Comparison of ENCODE assay signal across 23 mouse cellular contexts in the genomic region with DNA sequence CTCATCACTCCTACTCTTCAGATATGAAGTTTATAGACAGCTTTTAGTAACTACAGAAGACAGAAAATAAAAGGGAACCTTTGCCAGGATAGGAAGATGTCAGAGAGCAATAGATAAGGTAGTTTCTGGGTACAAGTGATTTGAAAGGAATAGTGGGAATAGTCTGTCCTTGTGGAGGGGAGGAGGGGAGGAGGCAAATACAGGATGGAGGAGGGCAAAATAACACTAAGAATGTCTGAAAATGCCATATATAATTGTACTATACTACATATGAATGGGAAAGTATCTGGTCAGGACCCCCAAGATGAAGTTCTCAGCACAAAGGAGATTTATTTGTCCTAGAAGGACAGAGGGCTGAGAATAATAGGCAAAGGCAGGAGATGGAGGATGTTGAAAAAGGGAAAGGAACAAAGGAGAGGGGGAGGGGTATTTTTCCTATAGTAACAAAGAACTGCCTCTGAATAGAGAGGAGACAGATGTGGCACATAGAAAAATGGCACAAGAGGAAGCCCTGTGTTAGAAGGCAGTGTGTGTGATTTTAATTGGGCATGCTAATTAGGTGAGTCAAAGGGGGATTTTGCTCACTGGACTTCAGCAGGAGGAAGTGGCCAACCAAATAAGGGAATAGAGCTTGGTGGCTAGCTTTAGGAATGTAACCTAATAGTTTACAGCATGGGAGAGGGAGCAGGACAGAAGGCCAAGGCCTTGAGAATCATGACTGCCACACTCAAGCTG. TPM values are rescaled to one million over a fixed set of nuclear protein-coding genes. Genes with fewer than 3 reads are reported as not detected.
A peak's percentile ranks its signal among the peaks of the same experiment; 100 is the strongest.
DNase-seq lines count a peak whose midpoint lies in the region; ATAC-seq lines count a peak whose summit lies in the region.
"Had no signal": no experiment of that assay in that cellular context is flagged by ENCODE, and none has a peak within 500 bp of the region (broad histone marks: within the 10 kb centered on the region; RNA-seq: fewer than 3 reads in every experiment).

No protein-coding gene starts in this region.

- no peak for ATAC-seq in midbrain, embryonic 16.5 days
- ATAC-seq in embryonic facial prominence, embryonic 14.5 days (ENCODE audit: low read depth) = peak; percentile 47; the same call in 1 of the 2 replicates
- no peak for ATAC-seq in neural tube, embryonic 14.5 days (ENCODE audit: low read depth)
- ATAC-seq: CD4-positive, CD25-positive, alpha-beta regulatory T cell, adult 4 months; liver, embryonic 12.5 days had no signal

- no peak overlapping the region for H3K4me2 ChIP-seq in midbrain, embryonic 16.5 days (ENCODE audit: low read length)
- H3K4me2 ChIP-seq in embryonic facial prominence, embryonic 14.5 days (ENCODE audit: low read depth, low read length) = no peak overlapping the region
- no peak overlapping the region for H3K4me2 ChIP-seq in neural tube, embryonic 14.5 days (ENCODE audit: low read depth, low read length)
- H3K4me2 ChIP-seq: hindbrain, embryonic 15.5 days; liver, embryonic 12.5 days; lung, embryonic 14.5 days had no signal

- H3K4me3 ChIP-seq in midbrain, embryonic 10.5 days = no peak overlapping the region
- H3K4me3 ChIP-seq in midbrain, embryonic 16.5 days (ENCODE audit: low read depth, low read length) = no peak overlapping the region
- no peak overlapping the region for H3K4me3 ChIP-seq in embryonic facial prominence, embryonic 14.5 days (ENCODE audit: low read depth, low read length)
- no peak overlapping the region for H3K4me3 ChIP-seq in neural tube, embryonic 14.5 days (ENCODE audit: low read depth, low read length)
- H3K4me3 ChIP-seq: heart, adult 2 months; hindbrain, embryonic 15.5 days; layer of hippocampus, adult 2 months; liver, embryonic 12.5 days had no signal

- peaks cover 14% of the 10 kb centered on the region for H3K4me1 ChIP-seq in midbrain, embryonic 10.5 days
- no peaks in the 10 kb centered on the region for H3K4me1 ChIP-seq in midbrain, embryonic 16.5 days (ENCODE audit: control insufficient read depth, insufficient read depth, low read length)
- no peaks in the 10 kb centered on the region for H3K4me1 ChIP-seq in embryonic facial prominence, embryonic 14.5 days (ENCODE audit: control insufficient read depth, insufficient read depth, low read length)
- H3K4me1 ChIP-seq in neural tube, embryonic 14.5 days (ENCODE audit: control insufficient read depth, insufficient read depth, low read length) = no peaks in the 10 kb centered on the region
- H3K4me1 ChIP-seq: hindbrain, embryonic 15.5 days; liver, embryonic 12.5 days had no signal

- H3K9me3 ChIP-seq in midbrain, embryonic 10.5 days (replicated peaks) = peaks cover 16% of the 10 kb centered on the region
- peaks cover 4% of the 10 kb centered on the region; the same call in 1 of the 2 replicates for H3K9me3 ChIP-seq in midbrain, embryonic 16.5 days (replicated peaks; ENCODE audit: control insufficient read depth, low read length, poor library complexity, severe bottlenecking)
- H3K9me3 ChIP-seq in embryonic facial prominence, embryonic 14.5 days (ENCODE audit: control insufficient read depth, low read length) = no peaks in the 10 kb centered on the region
- no peaks in the 10 kb centered on the region; the same call in 1 of the 2 replicates for H3K9me3 ChIP-seq in neural tube, embryonic 14.5 days (ENCODE audit: control insufficient read depth, low read length)
- H3K9me3 ChIP-seq: G1E; hindbrain, embryonic 15.5 days; liver, embryonic 12.5 days had no signal

- no peak for DNase-seq in midbrain, embryonic 10.5 days (ENCODE audit: low spot score)
- peak; percentile 35 for DNase-seq in embryo, embryonic 10 days (ENCODE audit: low spot score)
- DNase-seq in embryonic facial prominence, embryonic 14.5 days (ENCODE audit: low spot score) = no peak
- DNase-seq in spleen, postnatal 10 days (ENCODE audit: low spot score in 2 of 2) = no peak
- DNase-seq in heart, adult 8-10 months (ENCODE audit: low spot score) = no peak
- DNase-seq: cerebellum, adult 11 months; cerebellum, postnatal 36 days; gastrocnemius, postnatal 10 days; heart, adult 2 months; kidney, adult 11 months; kidney, postnatal 10 days; lung, embryonic 14.5 days; lung, postnatal 4 days; right cerebral cortex, postnatal 14 days; thymus, postnatal 14 days had no signal

- H3K27me3 ChIP-seq in midbrain, embryonic 10.5 days (ENCODE audit: low read depth, poor library complexity, severe bottlenecking) = no peaks in the 10 kb centered on the region
- H3K27me3 ChIP-seq in midbrain, embryonic 16.5 days (ENCODE audit: control insufficient read depth, insufficient read depth, low read depth, low read length) = no peaks in the 10 kb centered on the region
- no peaks in the 10 kb centered on the region for H3K27me3 ChIP-seq in embryonic facial prominence, embryonic 14.5 days (replicated peaks; ENCODE audit: control insufficient read depth, insufficient read depth, low read length)
- H3K27me3 ChIP-seq in neural tube, embryonic 14.5 days (ENCODE audit: control insufficient read depth, insufficient read depth, low read length) = no peaks in the 10 kb centered on the region
- H3K27me3 ChIP-seq: hindbrain, embryonic 15.5 days; liver, embryonic 12.5 days had no signal

- H3K9ac ChIP-seq in midbrain, embryonic 16.5 days (ENCODE audit: low read depth, low read length) = no peak overlapping the region
- no peak overlapping the region for H3K9ac ChIP-seq in embryonic facial prominence, embryonic 14.5 days (ENCODE audit: low read depth, low read length)
- H3K9ac ChIP-seq in neural tube, embryonic 14.5 days (replicated peaks; ENCODE audit: low read depth, low read length) = no peak overlapping the region
- H3K9ac ChIP-seq: hindbrain, embryonic 15.5 days; liver, embryonic 12.5 days; lung, embryonic 14.5 days had no signal

- no peaks in the 10 kb centered on the region for H3K36me3 ChIP-seq in midbrain, embryonic 10.5 days
- H3K36me3 ChIP-seq in midbrain, embryonic 16.5 days (ENCODE audit: control insufficient read depth, insufficient read depth, low read length) = no peaks in the 10 kb centered on the region
- no peaks in the 10 kb centered on the region for H3K36me3 ChIP-seq in embryonic facial prominence, embryonic 14.5 days (ENCODE audit: control insufficient read depth, insufficient read depth, low read length)
- no peaks in the 10 kb centered on the region for H3K36me3 ChIP-seq in neural tube, embryonic 14.5 days (ENCODE audit: control insufficient read depth, insufficient read depth, low read length)
- H3K36me3 ChIP-seq: G1E; hindbrain, embryonic 15.5 days; liver, embryonic 12.5 days had no signal

- H3K27ac ChIP-seq in midbrain, embryonic 10.5 days (replicated peaks) = peak overlapping the region; percentile 74
- H3K27ac ChIP-seq in midbrain, embryonic 16.5 days (ENCODE audit: low read length) = no peak overlapping the region
- H3K27ac ChIP-seq in embryonic facial prominence, embryonic 14.5 days (replicated peaks; ENCODE audit: low read depth, low read length) = no peak overlapping the region
- 0 out of 2 replicates have a peak overlapping the region, but pooled peaks have one; percentile 16 for H3K27ac ChIP-seq in neural tube, embryonic 14.5 days (ENCODE audit: low read depth, low read length)
- H3K27ac ChIP-seq: heart, adult 2 months; hindbrain, embryonic 15.5 days; layer of hippocampus, adult 2 months; liver, embryonic 12.5 days; stomach, postnatal 0 days had no signal

RNA-seq across cellular contexts. Expression of gene Peg12, which starts 18.7 kb away (rescaled TPM):
- 105 and 117 TPM in 2 replicates for polyA plus RNA-seq in midbrain, embryonic 10.5 days (2016; fragmentation: Nextera tagmentation; extraction: Ambion mirVana)
- 7.8 and 10.0 TPM in 2 replicates for polyA plus RNA-seq in midbrain, embryonic 16.5 days (2015; fragmentation: Nextera tagmentation; extraction: Ambion mirVana)
- polyA plus RNA-seq in embryonic facial prominence, embryonic 14.5 days (2014; fragmentation: Nextera tagmentation; extraction: Ambion mirVana) = 26.3 and 33.5 TPM in 2 replicates
- 6.2 and 7.8 TPM in 2 replicates for polyA plus RNA-seq in neural tube, embryonic 14.5 days (2014; fragmentation: Nextera tagmentation; extraction: Ambion mirVana)
- total RNA-seq in heart, adult 8-10 months (2022) = 1 to 10 TPM in 3 of 4 experiments, under 1 TPM in 1; 0.62 to 1.5 (median 1.2) TPM
- polyA plus RNA-seq: CD4-positive, CD25-positive, alpha-beta regulatory T cell, adult 4 months; G1E had no signal

RNA-seq across cellular contexts. Expression of gene Mkrn3, which starts 25.7 kb away (rescaled TPM):
- polyA plus RNA-seq in midbrain, embryonic 10.5 days (2016; fragmentation: Nextera tagmentation; extraction: Ambion mirVana) = 18.4 and 21.2 TPM in 2 replicates
- polyA plus RNA-seq in midbrain, embryonic 16.5 days (2015; fragmentation: Nextera tagmentation; extraction: Ambion mirVana) = 28.6 and 30.0 TPM in 2 replicates
- polyA plus RNA-seq in embryonic facial prominence, embryonic 14.5 days (2014; fragmentation: Nextera tagmentation; extraction: Ambion mirVana) = 6.2 TPM in 2 replicates
- 17.5 and 19.0 TPM in 2 replicates for polyA plus RNA-seq in neural tube, embryonic 14.5 days (2014; fragmentation: Nextera tagmentation; extraction: Ambion mirVana)
- total RNA-seq in heart, adult 8-10 months (2022) = under 1 TPM; 0.19 to 0.50 (median 0.36) TPM
- polyA plus RNA-seq: CD4-positive, CD25-positive, alpha-beta regulatory T cell, adult 4 months had no signal

Comparison
In these comparisons a context has a peak if more than half of its experiments do, and no peak if none do; other contexts are left out.
1. H3K27ac ChIP-seq: peak in midbrain, embryonic 10.5 days (single experiment) and neural tube, embryonic 14.5 days (single experiment); none in midbrain, embryonic 16.5 days (single experiment) and embryonic facial prominence, embryonic 14.5 days (single experiment).